Mouse (Mus musculus) ES-Bruce4 (cell line): ENCODE measurements around the gene Sept9.

Experiments used
- CTCF ChIP-seq: IDR thresholded peaks from one replicate; pipeline ENCODE4 v1.8.1; 2011; ENCODE audit warnings: low read depth, low read length
- EP300 ChIP-seq: IDR thresholded peaks from 2 replicates; pipeline ENCODE4 v1.6.1; 2011; ENCODE audit warnings: low read depth, low read length; ENCODE audit not compliant: insufficient read depth
- POLR2A ChIP-seq: IDR thresholded peaks from one replicate; pipeline ENCODE4 v1.8.1; 2011; ENCODE audit warnings: low read length; ENCODE audit not compliant: insufficient read depth

DNA sequence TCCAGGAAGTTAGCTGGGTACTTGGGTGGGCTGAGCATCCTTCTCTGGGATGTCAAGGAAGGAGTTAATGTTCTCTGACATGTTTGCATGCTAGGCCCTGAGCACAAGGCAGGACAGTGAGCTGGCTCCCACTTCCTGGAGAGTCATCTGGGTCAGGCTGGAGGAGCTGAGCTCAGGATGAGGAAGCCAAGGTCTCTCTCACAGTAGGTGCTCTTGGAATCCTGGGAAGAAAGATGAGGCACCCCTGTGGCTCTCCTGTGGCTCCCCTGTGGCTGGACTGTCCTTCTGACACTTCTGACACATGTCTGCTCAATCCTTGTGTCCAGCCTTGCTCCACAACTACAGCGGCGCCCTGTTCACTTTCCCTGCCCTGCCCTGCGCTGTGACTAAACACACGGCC lies 52.3 kb downstream of the Sept9 start:
- no peak for TF ChIP-seq CTCF
- TF ChIP-seq POLR2A: no peak
- no peak for TF ChIP-seq EP300
